Mouse (Mus musculus): ENCODE results near the gene Oxct2a.

- TF ChIP-seq POLR2A (IDR thresholded peaks at IDR 0.05; ENCODE audit: borderline replicate concordance, extremely low read depth, low read depth, low read length) (no peak), CTCF (IDR thresholded peaks at IDR 0.05; ENCODE audit: insufficient read depth, low read length) (no peak)
Measured at GRCm38 (mm10) chr4:123293661-123294443, 29.6 kb downstream of the Oxct2a start.

Measured in lung, adult 2 months (tissue).